Mouse (Mus musculus) embryo, embryonic 10 days (tissue): ENCODE measurements at regions not wholly inside any gene's neighbourhood (a gene's known extent, or its start where the extent isn't known, plus 50 kb on each side); places are given as distances from the start of the nearest gene placed in this dataset.
"Not testable (repeated sequence)": the region's sequence is repeated elsewhere in the genome, so short reads cannot be mapped to it uniquely, and the experiment has no call there.

Experiments used
- DNase-seq: peaks from one replicate; pipeline ENCODE4 v3.0.0-alpha.2; 2015; ENCODE audit warnings: low spot score

GRCm38 (mm10) chr12:15122586-15123212 is 694.0 kb downstream of the Trib2 start:
- DNase-seq: no peak

GRCm38 (mm10) chr12:15115556-15115955 is 701.2 kb downstream of the Trib2 start:
- DNase-seq: no peak

- no peak for DNase-seq
These were observed 701.9 kb downstream of the Trib2 start for GRCm38 (mm10) chr12:15114793-15115192.

GRCm38 (mm10) chr12:15111049-15111448 is 705.7 kb downstream of the Trib2 start:
- no peak for DNase-seq

- peak; percentile 5 for DNase-seq
These were observed 711.8 kb downstream of the Trib2 start for GRCm38 (mm10) chr12:15104876-15105275.

- DNase-seq: peak; percentile 78
These were observed 738.1 kb downstream of the Trib2 start for GRCm38 (mm10) chr12:15078615-15079014.

GRCm38 (mm10) chr12:15064351-15064750 is 752.4 kb downstream of the Trib2 start:
- no peak for DNase-seq

- no peak for DNase-seq
These were observed 765.3 kb downstream of the Trib2 start for GRCm38 (mm10) chr12:15051387-15051786.

- no peak for DNase-seq
These were observed 773.5 kb downstream of the Trib2 start for GRCm38 (mm10) chr12:15043264-15043663.

- DNase-seq: no peak
These were observed 805.6 kb downstream of the Trib2 start for GRCm38 (mm10) chr12:15011091-15011490.

GRCm38 (mm10) chr12:15002401-15002800 is 814.3 kb downstream of the Trib2 start:
- not testable (repeated sequence) for DNase-seq
